Mouse (Mus musculus) lung, postnatal 10 days (tissue): ENCODE data around the gene Troap.

ENCODE experiments used
- DNase-seq: peaks from one replicate; pipeline ENCODE4 v3.0.0; 2021

Gene Troap

GRCm38 (mm10) chr15:99115065-99115423, 40.7 kb downstream of the Troap start:
- no peak for DNase-seq

GRCm38 (mm10) chr15:99116539-99116938, 42.2 kb downstream of the Troap start:
- DNase-seq, result no peak

GRCm38 (mm10) chr15:99120814-99121213, 46.4 kb downstream of the Troap start:
- no peak for DNase-seq

- no peak for DNase-seq
Measured at GRCm38 (mm10) chr15:99122642-99123041, 48.3 kb downstream of the Troap start.

GRCm38 (mm10) chr15:99125711-99126080, 51.3 kb downstream of the Troap start, which contains the start of gene Spats2:
Gene Spats2, plus strand, starts transcription at chr15:99125916.
- no peak for DNase-seq

- DNase-seq, result peak; percentile 93
Measured at GRCm38 (mm10) chr15:99126081-99126815, 51.9 kb downstream of the Troap start.

GRCm38 (mm10) chr15:99126816-99127365, 52.5 kb downstream of the Troap start:
- DNase-seq, result no peak

- DNase-seq, result no peak
Measured at GRCm38 (mm10) chr15:99127851-99128522, 53.6 kb downstream of the Troap start.

- no peak for DNase-seq
Measured at GRCm38 (mm10) chr15:99129441-99129840, 55.1 kb downstream of the Troap start.

- DNase-seq, result no peak
Measured at GRCm38 (mm10) chr15:99129956-99130910, 55.9 kb downstream of the Troap start.
